Mouse (Mus musculus): ENCODE data around the gene Gm37240. TPM values are rescaled to one million over a fixed set of nuclear protein-coding genes. Genes with fewer than 3 reads are reported as not detected.

Gm37240 gene
- polyA plus RNA-seq, 1 experiment from 2014 or later: 0.08 TPM

DNA sequence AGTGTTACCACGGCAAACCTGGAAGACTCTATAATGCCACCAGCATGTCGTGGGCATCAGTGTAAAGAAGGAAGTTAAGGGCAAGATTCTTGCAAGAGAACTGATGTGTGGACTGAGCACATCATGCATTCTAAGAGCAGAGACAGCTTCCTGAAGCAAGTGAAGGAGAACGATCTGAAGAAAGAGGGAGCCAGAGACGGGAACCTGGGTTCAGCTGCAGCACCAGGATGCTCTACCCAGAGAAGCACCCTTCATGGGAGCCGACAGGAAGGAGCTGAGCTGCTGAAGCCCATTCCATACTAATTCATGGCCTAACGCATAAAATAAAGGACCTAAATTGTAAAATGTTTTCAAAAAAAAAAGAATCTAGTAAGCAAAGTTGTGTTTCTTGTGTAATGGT lies 27.5 kb upstream of the Gm37240 start:
- H3K4me3 ChIP-seq: no peak overlapping the region
- WGBS: 91% methylated on average over 6 of the region's 6 CpGs
- no peaks in the 10 kb centered on the region for H3K36me3 ChIP-seq
- no peak overlapping the region for H3K9ac ChIP-seq
- H3K27me3 ChIP-seq: no peaks in the 10 kb centered on the region
- H3K9me3 ChIP-seq: no peaks in the 10 kb centered on the region
- no peak overlapping the region for H3K4me2 ChIP-seq
- no peaks in the 10 kb centered on the region for H3K4me1 ChIP-seq (replicated peaks)
- no peak for ATAC-seq (ENCODE audit: low FRiP score)
- H3K27ac ChIP-seq: no peak overlapping the region

DNA sequence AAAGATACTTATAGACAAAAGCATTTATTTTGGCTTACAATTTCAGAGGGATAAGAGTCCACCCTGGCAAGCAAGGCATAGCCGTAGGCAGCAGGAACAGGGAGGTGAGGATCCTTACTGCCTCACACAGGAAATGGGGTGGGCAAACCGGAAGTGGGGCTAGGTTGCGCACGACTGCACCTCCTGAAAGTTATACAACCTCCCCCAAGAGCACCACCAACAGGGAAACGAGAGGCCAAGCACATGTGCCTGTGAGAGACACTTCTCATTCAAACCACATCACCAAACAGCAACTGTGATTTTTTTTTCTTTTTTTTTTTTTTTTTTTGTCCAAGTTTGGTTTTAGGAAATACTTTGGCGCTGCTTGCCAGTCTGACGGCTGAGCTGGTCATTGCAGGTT lies 19.8 kb upstream of the Gm37240 start:
- H3K27ac ChIP-seq: no peak overlapping the region
- WGBS: 48% methylated on average over 7 of the region's 7 CpGs
- ATAC-seq (ENCODE audit: low FRiP score): no peak

DNA sequence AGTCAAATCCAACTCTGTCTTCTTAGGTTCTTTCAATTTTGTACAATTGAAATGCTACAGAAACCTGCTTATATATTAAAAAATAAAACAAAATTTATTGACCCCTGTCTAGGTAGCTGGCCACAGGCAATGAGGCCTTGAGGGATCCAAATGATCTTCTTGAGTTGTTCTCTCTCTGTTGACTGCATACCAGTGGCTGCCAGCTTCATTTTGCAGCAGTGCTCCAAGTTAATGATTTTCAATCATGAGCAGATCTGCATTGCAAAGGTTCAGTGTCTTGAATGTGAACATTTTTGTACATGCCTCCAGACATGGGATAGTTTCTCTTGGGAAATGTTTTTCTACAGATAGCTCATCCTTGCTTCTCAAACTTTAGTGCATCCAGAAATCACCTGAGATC lies 17.1 kb upstream of the Gm37240 start:
- H3K4me2 ChIP-seq: no peak overlapping the region
- ATAC-seq (ENCODE audit: low FRiP score): no peak
- H3K4me1 ChIP-seq (replicated peaks): no peaks in the 10 kb centered on the region
- no peaks in the 10 kb centered on the region for H3K36me3 ChIP-seq
- H3K4me3 ChIP-seq: no peak overlapping the region
- H3K27ac ChIP-seq: no peak overlapping the region
- no peaks in the 10 kb centered on the region for H3K9me3 ChIP-seq
- no peaks in the 10 kb centered on the region for H3K27me3 ChIP-seq
- no peak overlapping the region for H3K9ac ChIP-seq

More for the DNA sequence above, 19.8 kb upstream of the Gm37240 start:
- Histone ChIP-seq H3K4me1 (replicated peaks) (no peaks in the 10 kb centered on the region), H3K4me3 (no peak overlapping the region), H3K4me2 (peak overlapping the region; percentile 23; the same call in 1 of the 2 replicates), H3K9me3 (no peaks in the 10 kb centered on the region), H3K9ac (no peak overlapping the region), H3K27me3 (no peaks in the 10 kb centered on the region), H3K36me3 (no peaks in the 10 kb centered on the region)

DNA sequence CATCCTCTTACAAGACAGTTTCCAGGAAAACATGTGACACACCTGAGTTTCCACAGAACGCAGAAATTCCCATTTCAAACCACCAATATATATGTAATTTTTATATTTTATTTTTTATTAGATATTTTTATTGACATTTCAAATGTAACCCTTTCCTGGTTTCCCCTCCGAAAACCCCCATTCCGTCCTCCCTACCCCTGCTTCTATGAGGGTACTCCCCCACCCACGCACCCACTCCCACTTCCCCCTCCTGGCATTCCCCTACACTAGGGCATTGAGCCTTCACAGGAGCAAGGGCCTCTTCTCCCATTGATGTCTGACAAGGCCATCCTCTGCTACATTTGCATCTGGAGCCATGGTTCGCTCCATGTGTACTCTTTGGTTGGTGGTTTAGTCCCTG lies 7.7 kb upstream of the Gm37240 start:
- no peaks in the 10 kb centered on the region for H3K27me3 ChIP-seq
- no peaks in the 10 kb centered on the region for H3K4me1 ChIP-seq (replicated peaks)
- H3K36me3 ChIP-seq: no peaks in the 10 kb centered on the region
- H3K27ac ChIP-seq: no peak overlapping the region
- no peak for ATAC-seq (ENCODE audit: low FRiP score)
- no peak overlapping the region for H3K4me2 ChIP-seq
- 94% methylated on average over 5 of the region's 5 CpGs for WGBS
- H3K9ac ChIP-seq: no peak overlapping the region
- no peak overlapping the region for H3K4me3 ChIP-seq
- no peaks in the 10 kb centered on the region for H3K9me3 ChIP-seq

DNA sequence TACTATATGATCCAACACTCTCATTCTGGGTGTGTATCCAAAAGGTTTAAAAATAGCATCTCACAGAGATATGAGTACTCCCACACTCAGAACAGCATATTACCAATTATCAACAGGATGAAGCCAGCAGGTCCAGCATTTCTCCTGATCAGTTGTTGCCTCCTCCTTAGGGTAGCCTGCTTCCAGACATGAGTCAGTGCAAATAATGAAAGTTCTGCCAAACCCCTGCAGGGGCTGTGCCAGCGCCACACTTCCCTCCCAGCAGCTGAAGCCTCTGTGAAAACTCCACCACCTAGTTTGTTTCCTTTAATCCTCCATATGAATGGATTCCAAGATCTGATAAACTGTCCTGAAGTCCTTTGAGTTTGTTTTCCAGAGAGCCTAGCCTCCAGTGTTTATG lies 4.3 kb upstream of the Gm37240 start:
- 67% methylated on average over 1 of the region's 1 CpGs for WGBS
- no peaks in the 10 kb centered on the region for H3K9me3 ChIP-seq
- no peaks in the 10 kb centered on the region for H3K36me3 ChIP-seq
- H3K4me1 ChIP-seq (replicated peaks): peaks cover 19% of the 10 kb centered on the region
- H3K27ac ChIP-seq: no peak overlapping the region
- no peak overlapping the region for H3K9ac ChIP-seq
- peaks cover 24% of the 10 kb centered on the region for H3K27me3 ChIP-seq
- no peak for ATAC-seq (ENCODE audit: low FRiP score)
- no peak overlapping the region for H3K4me2 ChIP-seq
- H3K4me3 ChIP-seq: no peak overlapping the region

DNA sequence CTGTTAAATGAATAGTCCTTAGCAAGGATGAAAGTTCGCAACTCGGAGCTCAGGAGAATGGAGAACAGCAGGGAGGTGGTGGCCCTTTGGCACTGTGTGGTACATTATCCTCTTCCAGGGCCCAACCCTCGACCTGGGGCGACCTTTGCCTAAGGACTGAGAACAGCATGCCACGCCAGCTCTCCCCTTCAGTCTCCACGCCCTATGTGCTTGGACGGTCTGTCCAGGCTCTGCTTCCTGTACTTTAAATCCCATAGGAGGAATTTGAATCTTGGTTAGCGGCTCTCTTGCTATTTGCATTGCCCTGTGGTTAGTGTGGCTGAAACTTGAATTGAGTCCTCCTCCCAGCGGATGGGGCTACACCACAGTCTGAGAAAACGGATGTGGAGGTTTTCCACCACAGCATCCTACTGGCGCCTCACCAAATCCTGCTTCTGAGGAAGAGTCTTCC lies 928 bp upstream of the Gm37240 start:
- Histone ChIP-seq H3K4me2 (peak overlapping the region; percentile 99), H3K9ac (no peak overlapping the region), H3K27me3 (peaks cover 34% of the 10 kb centered on the region), H3K4me3 (peak overlapping the region; percentile 56), H3K36me3 (no peaks in the 10 kb centered on the region), H3K27ac (no peak overlapping the region), H3K9me3 (no peaks in the 10 kb centered on the region), H3K4me1 (replicated peaks) (peaks cover 19% of the 10 kb centered on the region)
- 8% methylated on average over 11 of the region's 11 CpGs for WGBS
- ATAC-seq (ENCODE audit: low FRiP score): no peak

DNA sequence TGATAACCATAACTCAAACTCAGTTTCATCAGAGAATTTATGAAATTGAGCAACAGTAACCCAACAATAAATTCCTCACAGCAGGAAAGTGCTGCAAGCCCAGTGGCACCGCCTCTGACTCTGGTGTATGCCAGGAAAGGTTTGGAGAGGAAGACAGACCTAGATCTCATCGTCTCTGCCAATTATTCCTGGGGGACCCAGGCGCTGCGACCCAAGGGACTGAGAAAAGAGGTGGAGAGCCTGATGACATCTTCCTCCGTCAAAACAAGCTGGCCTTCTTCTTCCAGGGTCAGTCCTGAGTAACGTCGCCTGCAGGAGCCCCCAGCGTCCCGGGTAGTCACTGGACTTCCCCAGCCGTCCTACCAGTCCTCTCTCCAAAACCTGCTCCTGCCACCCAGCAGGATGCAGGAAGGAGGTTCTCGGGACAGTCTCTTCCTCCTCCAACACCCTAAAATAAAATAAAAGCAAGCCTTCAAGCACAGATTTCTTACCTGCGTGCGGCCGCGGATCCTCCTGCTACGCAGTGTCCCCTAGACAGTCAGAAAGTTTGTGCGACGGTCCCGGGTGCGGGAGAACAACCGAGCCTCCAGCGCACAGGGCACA lies 581 bp downstream of the Gm37240 start:
- Histone ChIP-seq H3K27me3 (peaks cover 34% of the 10 kb centered on the region), H3K9ac (peak overlapping the region; percentile 59), H3K4me3 (peak overlapping the region; percentile 56), H3K9me3 (no peaks in the 10 kb centered on the region), H3K36me3 (no peaks in the 10 kb centered on the region), H3K4me2 (peak overlapping the region; percentile 99), H3K4me1 (replicated peaks) (peaks cover 19% of the 10 kb centered on the region), H3K27ac (no peak overlapping the region)
- 4% methylated on average over 22 of the region's 22 CpGs for WGBS
- ATAC-seq (ENCODE audit: low FRiP score): peak; percentile 86

DNA sequence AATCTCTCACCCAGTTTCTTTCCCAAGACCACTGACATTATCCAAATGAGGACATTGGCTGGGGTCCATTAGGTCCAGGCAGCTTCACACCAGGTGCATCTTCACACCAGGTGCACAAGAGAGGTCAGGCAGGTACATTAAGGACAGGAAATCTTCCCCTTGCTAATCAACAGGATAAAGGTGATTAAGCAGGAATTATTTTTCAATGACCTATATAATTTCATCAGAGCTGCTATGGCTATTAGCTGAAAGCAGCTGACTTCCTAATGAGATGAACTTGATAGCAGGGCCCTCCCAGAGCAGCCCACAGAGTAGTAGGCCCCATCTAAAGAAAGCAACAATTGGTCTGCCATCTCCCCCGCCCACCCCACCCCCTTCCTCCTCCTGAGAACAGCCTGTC lies 1.4 kb downstream of the Gm37240 start:
- Histone ChIP-seq H3K9ac (no peak overlapping the region), H3K27me3 (peaks cover 34% of the 10 kb centered on the region), H3K4me3 (no peak overlapping the region), H3K36me3 (no peaks in the 10 kb centered on the region), H3K4me2 (no peak overlapping the region), H3K4me1 (replicated peaks) (peaks cover 19% of the 10 kb centered on the region), H3K27ac (no peak overlapping the region), H3K9me3 (no peaks in the 10 kb centered on the region)
- WGBS: 33% methylated on average over 1 of the region's 1 CpGs
- no peak for ATAC-seq (ENCODE audit: low FRiP score)

DNA sequence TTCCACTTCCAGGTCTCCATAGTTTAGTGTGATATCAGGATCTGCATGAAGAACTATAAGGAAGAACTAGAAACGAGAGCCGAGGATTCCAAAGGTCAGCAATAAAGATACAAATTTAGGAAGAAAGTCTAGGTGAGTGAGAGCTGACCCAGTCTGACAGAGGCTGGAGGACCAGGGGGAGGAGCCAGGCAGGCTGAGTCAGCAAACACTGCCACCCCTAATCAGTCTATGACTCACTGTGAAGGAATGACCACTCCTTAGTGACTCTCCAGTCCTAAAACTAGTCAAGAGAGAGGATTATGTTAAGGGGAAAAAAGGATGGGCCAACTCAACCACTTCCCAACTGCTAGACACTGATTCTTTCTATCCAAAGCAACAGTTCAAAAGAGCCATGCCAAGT lies 6.6 kb downstream of the Gm37240 start:
- Histone ChIP-seq H3K4me3 (no peak overlapping the region), H3K4me1 (replicated peaks) (no peaks in the 10 kb centered on the region), H3K4me2 (no peak overlapping the region), H3K27me3 (peaks cover under 1% of the 10 kb centered on the region), H3K36me3 (no peaks in the 10 kb centered on the region), H3K9me3 (no peaks in the 10 kb centered on the region), H3K9ac (no peak overlapping the region), H3K27ac (no peak overlapping the region)
- no peak for ATAC-seq (ENCODE audit: low FRiP score)
- 95% methylated on average over 2 of the region's 2 CpGs for WGBS

DNA sequence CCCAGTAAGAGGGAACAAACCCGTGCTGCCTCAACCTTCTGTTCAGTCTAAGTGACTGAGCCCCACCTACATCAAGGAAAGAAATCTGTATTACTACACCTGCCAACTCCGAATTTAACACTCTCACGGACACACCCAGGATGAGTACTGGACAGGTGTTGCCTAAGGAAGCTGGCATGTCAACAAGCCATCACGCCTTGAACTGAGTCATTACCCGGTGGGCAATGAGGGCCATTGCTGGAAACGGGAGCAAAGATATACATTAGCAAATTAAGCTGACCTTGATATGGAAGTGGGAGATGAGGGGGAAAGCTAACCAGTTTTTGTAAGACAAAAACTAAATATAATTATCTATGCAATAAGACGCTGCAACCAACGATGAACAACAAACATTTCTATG lies 7.2 kb downstream of the Gm37240 start:
- Histone ChIP-seq H3K9me3 (no peaks in the 10 kb centered on the region), H3K4me2 (no peak overlapping the region)
- WGBS: 91% methylated on average over 8 of the region's 8 CpGs

DNA sequence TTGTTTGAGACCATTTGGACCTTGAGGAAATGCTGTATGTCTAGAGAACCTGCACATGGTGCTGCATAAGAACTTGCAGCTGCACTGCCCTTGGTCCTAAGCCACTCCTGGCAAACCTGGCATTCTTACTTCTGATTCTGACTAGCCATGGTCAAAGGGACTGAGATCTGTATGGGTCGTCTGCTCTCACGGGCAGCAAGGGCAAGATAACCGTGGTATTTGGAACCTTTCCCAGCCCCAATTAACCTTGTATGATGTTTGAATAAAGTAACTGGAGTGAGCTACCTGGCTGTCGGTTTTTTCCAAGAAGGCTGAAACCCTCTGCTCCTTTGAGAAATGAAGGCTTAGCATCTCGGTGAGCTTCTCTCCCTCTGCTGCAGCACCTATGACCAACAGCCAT lies 8.4 kb downstream of the Gm37240 start:
- no peaks in the 10 kb centered on the region for H3K4me1 ChIP-seq (replicated peaks)
- no peak overlapping the region for H3K4me2 ChIP-seq
- no peaks in the 10 kb centered on the region for H3K9me3 ChIP-seq
- ATAC-seq (ENCODE audit: low FRiP score): no peak
- no peak overlapping the region for H3K9ac ChIP-seq
- H3K27ac ChIP-seq: no peak overlapping the region
- no peak overlapping the region for H3K4me3 ChIP-seq
- H3K36me3 ChIP-seq: no peaks in the 10 kb centered on the region
- 84% methylated on average over 5 of the region's 5 CpGs for WGBS
- no peaks in the 10 kb centered on the region for H3K27me3 ChIP-seq

More for the DNA sequence above, 7.2 kb downstream of the Gm37240 start:
- no peak overlapping the region for H3K9ac ChIP-seq
- ATAC-seq (ENCODE audit: low FRiP score): no peak
- no peak overlapping the region for H3K27ac ChIP-seq
- no peaks in the 10 kb centered on the region for H3K4me1 ChIP-seq (replicated peaks)
- H3K36me3 ChIP-seq: no peaks in the 10 kb centered on the region
- no peak overlapping the region for H3K4me3 ChIP-seq
- no peaks in the 10 kb centered on the region for H3K27me3 ChIP-seq

DNA sequence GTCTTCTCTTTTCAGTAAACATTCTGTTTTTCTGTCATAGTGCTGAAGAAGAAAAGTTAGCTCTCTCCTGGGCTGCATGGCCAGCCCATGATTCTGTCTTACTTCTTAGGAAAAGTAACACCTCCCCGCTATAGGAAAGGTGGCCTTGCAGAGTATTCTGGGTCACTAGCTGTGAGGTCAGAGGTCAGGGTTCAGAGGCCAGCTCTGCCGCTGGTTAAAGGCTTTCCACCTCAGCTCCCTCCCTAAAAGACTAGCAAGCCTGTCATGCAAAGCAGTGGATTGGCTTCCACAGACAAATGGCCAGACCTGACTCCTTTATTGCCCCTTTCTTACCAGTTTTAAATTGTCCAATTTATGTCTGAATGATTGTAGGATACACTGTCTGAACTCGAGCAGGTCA lies 23.3 kb downstream of the Gm37240 start:
- no peak overlapping the region for H3K4me2 ChIP-seq
- WGBS: 16% methylated on average over 3 of the region's 3 CpGs
- no peaks in the 10 kb centered on the region for H3K9me3 ChIP-seq
- no peak overlapping the region for H3K4me3 ChIP-seq
- H3K4me1 ChIP-seq (replicated peaks): no peaks in the 10 kb centered on the region
- H3K9ac ChIP-seq: no peak overlapping the region
- no peaks in the 10 kb centered on the region for H3K36me3 ChIP-seq
- H3K27me3 ChIP-seq: no peaks in the 10 kb centered on the region
- H3K27ac ChIP-seq: no peak overlapping the region
- ATAC-seq (ENCODE audit: low FRiP score): no peak

DNA sequence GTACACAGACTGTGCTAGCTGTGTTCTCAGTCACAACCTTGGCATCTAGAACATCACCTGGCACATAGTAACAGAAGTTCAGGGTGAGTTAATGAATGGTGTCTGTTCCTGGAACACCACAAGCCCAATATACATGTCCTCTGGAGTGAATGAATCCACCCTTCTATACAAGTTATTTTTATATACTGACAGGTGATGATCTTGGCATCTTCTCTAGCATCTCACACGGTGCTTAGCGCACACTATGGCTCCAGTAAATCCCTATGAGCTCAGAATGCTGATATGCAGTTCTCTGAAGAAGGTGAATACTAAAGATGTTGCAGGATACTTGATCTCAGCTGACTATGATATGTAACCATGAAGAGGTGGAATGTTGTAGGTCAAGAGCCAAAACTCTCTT lies 24.4 kb downstream of the Gm37240 start:
- no peak overlapping the region for H3K4me2 ChIP-seq
- no peaks in the 10 kb centered on the region for H3K36me3 ChIP-seq
- no peaks in the 10 kb centered on the region for H3K4me1 ChIP-seq (replicated peaks)
- no peaks in the 10 kb centered on the region for H3K9me3 ChIP-seq
- 94% methylated on average over 2 of the region's 2 CpGs for WGBS
- no peak overlapping the region for H3K4me3 ChIP-seq
- H3K27ac ChIP-seq: no peak overlapping the region
- H3K9ac ChIP-seq: no peak overlapping the region
- H3K27me3 ChIP-seq: no peaks in the 10 kb centered on the region
- ATAC-seq (ENCODE audit: low FRiP score): no peak
